Mouse (Mus musculus) gastrocnemius, postnatal 10 days (tissue): ENCODE results near the gene Rxfp3. TPM values are rescaled to one million over a fixed set of nuclear protein-coding genes. Genes with fewer than 3 reads are reported as not detected.
A peak's percentile ranks its signal among the peaks of the same experiment; 100 is the strongest.

Experiments used
- DNase-seq: peaks from one replicate; pipeline ENCODE4 v3.0.0; 2021; ENCODE audit warnings: mixed read lengths
- long read RNA-seq, 2 experiments: library from polyadenylated mRNA; stranded (forward); transcript quantifications; one replicate each; pipeline ENCODE4 v2.0.0; 2021
- total RNA-seq, 2 experiments: library from RNA; stranded (reverse); gene quantifications; 2 replicates each; pipeline ENCODE4 v1.2.3; 2021

The Rxfp3 gene
- under 1 TPM; 0.07 TPM for total RNA-seq
- long read RNA-seq, experiment 1, full-length matches to known transcripts = 1 of 1 reads
- long read RNA-seq, experiment 1, partial matches to known transcripts = 0 of 1 reads
- long read RNA-seq, experiment 1, other reads (novel, unspliced or antisense) = 0 of 1 reads
- long read RNA-seq, experiment 2 = 0 reads

DNA sequence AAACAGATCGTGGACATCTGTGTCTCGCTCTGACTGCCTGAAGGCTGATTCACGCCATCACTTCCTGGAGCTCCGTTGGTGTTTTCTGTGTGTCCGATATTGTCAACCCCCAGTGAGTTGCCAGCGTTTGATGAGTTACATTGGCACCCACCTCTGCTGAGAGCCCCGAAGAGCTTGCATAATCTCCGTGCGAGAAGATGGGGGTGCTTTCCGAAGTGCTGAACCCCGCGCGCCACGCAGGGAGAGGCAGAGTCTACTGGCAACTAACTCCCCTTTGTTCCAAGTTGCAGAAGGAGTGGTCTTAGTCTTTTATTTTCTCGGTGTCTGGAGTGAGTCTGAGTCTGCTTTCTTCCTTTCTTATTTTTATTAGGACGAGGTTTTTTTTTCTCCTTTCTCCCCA lies at the start of gene Rxfp3:
Gene Rxfp3 (minus strand): TSS at position 281 of the 400 bp plus-strand sequence.
- peak; percentile 17 for DNase-seq

GRCm38 (mm10) chr15:11084993-11085365 lies 47.2 kb upstream of the Rxfp3 start:
- no peak for DNase-seq

- DNase-seq = no peak
Measured at GRCm38 (mm10) chr15:11084241-11084992, 46.6 kb upstream of the Rxfp3 start.

DNA sequence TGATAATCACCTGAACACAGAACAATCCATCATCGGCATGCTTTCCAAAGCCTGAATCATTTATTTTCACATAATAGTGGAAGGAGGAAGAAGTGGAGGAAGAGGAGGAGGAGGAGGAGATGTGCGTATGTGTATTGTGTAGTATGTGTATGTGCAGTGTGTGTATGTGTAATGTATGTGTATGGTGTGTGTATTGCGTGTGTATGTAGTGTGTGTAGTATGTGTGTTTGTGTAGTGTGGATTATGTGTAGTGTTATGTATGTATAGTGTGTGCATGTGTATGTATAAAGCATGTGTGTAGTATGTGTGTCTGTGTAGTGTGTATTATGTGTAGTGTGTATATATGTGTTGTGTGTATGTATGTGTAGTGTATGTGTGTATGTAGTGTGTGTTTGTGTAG lies 45.9 kb upstream of the Rxfp3 start:
- DNase-seq = no peak

DNA sequence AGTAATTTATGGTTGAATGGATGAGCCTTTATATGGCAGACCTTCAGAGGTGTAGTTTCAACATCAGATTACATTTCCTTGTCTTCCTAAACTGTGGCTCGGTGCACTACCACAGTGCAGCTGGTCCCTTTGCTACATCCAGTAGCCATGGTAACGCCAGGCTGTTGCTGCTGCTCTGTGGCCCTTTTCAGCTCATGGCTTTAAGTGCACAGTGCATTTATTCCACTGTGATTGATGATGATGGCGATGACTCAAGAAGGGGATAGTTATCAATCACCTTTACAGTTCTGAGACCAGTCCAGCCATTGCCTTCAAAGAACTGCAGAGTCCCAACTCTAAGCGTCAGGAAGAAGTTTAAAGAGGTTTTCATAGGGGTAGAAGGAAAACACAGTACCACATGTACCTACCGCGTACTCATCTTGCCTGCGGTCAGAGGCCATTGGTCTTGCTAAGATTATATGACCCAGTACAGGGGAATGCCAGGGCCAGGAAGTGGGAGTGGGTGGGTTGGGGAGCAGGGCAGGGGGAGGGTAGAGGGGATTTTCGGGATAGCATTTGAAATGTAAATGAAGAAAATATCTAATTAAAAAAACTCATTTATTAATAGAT lies 45.3 kb upstream of the Rxfp3 start:
- DNase-seq = no peak

GRCm38 (mm10) chr15:11075726-11076361 lies 38.1 kb upstream of the Rxfp3 start:
- no peak for DNase-seq

DNA sequence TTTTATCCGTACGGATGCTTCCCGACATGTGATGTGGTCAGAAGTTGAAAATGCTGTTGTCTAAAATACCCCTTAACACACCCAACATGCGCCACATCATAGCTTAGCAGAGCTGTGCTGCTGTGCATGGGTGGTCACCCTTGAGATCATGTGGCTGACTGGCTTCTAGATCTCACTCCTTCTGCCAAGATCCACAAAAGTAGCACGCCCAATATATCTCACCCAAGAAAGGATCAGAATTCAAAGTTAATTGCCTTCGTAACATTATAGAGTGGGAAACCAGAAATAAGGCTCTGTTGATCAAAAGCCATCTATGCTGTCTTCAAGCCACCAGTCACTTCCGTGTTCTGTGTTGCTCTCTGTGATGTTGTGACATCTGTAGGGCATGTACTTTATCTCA lies 30.1 kb upstream of the Rxfp3 start:
- DNase-seq = no peak

- no peak for DNase-seq
Measured at GRCm38 (mm10) chr15:11066299-11066698, 28.5 kb upstream of the Rxfp3 start.

DNA sequence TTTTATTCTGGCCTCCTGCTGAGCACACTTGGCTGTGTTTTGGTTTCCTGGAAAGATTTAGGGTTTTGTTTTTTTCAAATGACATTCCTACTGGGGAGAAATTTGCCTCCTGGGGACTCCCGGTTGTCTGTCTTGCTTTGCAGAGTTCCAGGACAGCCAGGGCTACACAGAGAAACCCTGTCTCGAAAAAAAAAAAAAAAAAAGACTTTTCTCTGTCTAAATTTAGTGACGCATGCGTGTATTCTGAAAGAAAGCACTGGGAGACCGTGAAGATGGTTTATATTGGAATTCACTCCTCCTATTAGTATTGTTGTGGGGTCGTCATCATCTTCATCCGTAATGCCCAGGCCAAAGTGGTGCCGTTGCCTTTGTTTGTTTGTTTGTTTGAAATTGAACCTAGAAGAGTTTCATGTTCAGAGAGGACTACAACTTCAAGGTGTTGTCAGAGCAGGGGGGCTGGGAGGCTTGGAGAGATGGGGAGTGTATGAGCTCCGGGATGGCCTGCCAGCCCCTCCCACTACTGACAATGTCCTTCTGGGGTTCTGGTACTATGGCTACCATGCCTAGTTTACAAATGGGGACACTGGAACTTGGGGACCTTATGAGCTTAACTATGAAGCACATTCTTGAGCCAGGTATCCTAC lies 27.9 kb upstream of the Rxfp3 start:
- DNase-seq = peak; percentile 19

- DNase-seq = peak; percentile 68
Measured at GRCm38 (mm10) chr15:11064558-11065411, 27.0 kb upstream of the Rxfp3 start, which contains the start of gene Adamts12. Gene Adamts12 (plus strand): TSS chr15:11064790.

GRCm38 (mm10) chr15:11064160-11064557 lies 26.4 kb upstream of the Rxfp3 start:
- DNase-seq = no peak

- no peak for DNase-seq
Measured at GRCm38 (mm10) chr15:11062903-11063302, 25.1 kb upstream of the Rxfp3 start.

DNA sequence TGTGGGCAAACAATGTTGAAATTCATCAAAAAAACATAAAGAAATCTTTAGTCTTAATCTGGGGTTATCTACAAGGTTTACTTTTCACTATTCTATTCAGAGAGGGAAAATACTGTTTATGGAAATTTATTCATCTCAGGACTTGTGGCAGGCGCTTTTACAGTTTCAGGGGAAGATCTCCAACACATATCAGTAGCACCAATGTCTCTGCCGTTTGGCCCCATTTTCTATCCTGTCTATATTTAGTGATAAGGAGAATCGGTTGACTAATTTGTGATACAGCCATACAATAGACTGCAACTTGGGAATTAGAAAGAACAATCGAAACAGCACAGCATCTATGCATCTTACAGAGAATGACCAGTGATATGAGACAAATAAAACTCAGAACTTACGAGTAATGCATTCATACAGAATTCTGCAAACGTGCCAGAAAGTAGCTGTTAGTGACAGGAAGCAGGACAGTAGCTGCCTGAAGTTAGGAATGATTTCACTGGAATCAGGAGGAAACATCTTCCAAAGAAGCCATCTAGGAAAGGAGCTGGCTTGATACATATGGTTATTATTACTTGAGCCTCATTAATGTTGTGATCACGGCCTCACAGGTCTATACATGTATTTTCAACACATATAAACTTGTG lies 16.8 kb upstream of the Rxfp3 start:
- DNase-seq = no peak

- DNase-seq = no peak
Measured at GRCm38 (mm10) chr15:11053678-11054439, 16.1 kb upstream of the Rxfp3 start.

- no peak for DNase-seq
Measured at GRCm38 (mm10) chr15:11042828-11043227, 5.0 kb upstream of the Rxfp3 start.

DNA sequence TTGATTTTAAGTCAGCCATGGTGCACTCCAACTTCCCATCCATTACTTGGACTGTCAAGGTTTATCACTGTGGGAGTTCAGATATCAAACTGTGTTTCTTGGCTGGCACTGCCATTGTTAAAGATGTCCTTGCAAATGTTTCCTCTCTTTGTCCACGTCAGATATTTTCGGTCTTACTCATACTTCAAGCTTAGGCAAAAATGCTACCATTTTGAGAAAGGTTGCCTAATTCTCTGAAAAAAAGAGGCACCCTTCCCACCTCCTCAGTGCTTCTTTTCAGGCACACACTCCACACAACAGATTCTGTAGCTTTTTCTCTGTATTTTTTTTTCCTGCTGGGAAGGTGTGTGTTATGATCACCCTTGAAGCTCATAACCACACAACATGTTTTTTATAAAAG lies 3.4 kb upstream of the Rxfp3 start:
- no peak for DNase-seq

GRCm38 (mm10) chr15:11040067-11040466 lies 2.3 kb upstream of the Rxfp3 start:
- no peak for DNase-seq

DNA sequence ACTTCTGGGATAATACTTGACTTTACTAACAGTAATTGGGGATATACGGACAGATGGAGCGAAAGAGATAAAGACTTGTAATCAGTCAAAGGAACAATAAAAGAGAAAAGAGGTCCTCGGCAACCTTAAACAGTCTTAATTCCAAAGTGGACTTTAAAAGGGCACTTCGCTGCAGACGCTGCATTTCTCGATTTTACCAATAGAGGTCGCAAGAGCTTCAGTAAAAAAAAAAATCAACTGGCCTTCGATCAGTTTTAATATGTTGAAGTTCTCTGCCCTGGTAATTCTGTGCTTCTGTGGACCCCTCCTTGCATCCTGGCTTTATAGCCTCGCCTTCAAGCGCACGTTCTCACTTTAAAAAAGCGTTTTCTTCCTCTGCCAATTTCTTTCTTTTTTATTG lies 685 bp upstream of the Rxfp3 start:
- DNase-seq = peak; percentile 45

DNA sequence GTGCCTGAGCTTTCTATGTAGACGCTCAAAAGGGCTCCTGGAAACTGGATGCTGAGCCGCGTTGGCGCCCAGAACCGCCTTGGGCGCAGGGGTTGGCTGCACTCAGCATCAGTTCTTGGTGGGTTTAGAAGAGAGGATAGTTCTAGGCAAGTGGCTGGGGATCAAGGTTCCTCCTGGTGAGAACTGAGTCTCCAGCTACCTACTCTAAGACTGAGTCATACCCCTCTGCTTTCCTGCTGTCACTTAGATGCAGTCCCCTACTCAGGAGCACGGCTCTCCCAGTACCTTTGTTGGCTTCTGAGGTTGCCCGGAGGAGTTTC lies 455 bp downstream of the Rxfp3 start:
- no peak for DNase-seq

GRCm38 (mm10) chr15:11036535-11037375 lies 1.0 kb downstream of the Rxfp3 start:
- DNase-seq = peak; percentile 21
